Mouse (Mus musculus) layer of hippocampus, adult 2 months (tissue): ENCODE measurements at regions not wholly inside any gene's neighbourhood (a gene's known extent, or its start where the extent isn't known, plus 50 kb on each side); places are given as distances from the start of the nearest gene placed in this dataset.

Experiments used
- DNase-seq, 2 experiments: peaks; one replicate each; pipeline ENCODE4 v3.0.0; 2022; ENCODE audit warnings: low spot score in 2 of 2
- H3K27ac ChIP-seq: fragments of 200-600 bp; 2 replicates; pipeline ENCODE4 v1.8.1; 2022
- H3K4me3 ChIP-seq: fragments of 200-600 bp; 2 replicates; pipeline ENCODE4 v1.8.1; 2022; ENCODE audit warnings: mild to moderate bottlenecking
- CTCF ChIP-seq: fragments of 200-600 bp; conservative IDR thresholded peaks from 2 replicates; pipeline ENCODE4 v1.8.1; 2022; ENCODE audit warnings: antibody characterized with exemption, mild to moderate bottlenecking, moderate library complexity

- no peak for DNase-seq
- no peak for TF ChIP-seq CTCF
- no peak overlapping the region for H3K27ac ChIP-seq
- no peak overlapping the region for H3K4me3 ChIP-seq
Observed at GRCm38 (mm10) chr16:30672776-30673550, 73.4 kb downstream of the Fam43a start.

- no peak for DNase-seq
- Histone ChIP-seq H3K4me3 (peak overlapping the region; percentile 27; the same call in 1 of the 2 replicates), H3K27ac (no peak overlapping the region)
- no peak for TF ChIP-seq CTCF
Observed at GRCm38 (mm10) chr16:30673662-30674061, 74.1 kb downstream of the Fam43a start.

- Histone ChIP-seq H3K4me3 (no peak overlapping the region), H3K27ac (no peak overlapping the region)
- no peak for DNase-seq
- TF ChIP-seq CTCF = no peak
Observed at GRCm38 (mm10) chr16:30675829-30676228, 76.3 kb downstream of the Fam43a start.

GRCm38 (mm10) chr16:30677016-30677415 lies 77.5 kb downstream of the Fam43a start:
- Histone ChIP-seq H3K27ac (no peak overlapping the region), H3K4me3 (no peak overlapping the region)
- DNase-seq = no peak
- TF ChIP-seq CTCF = no peak

GRCm38 (mm10) chr16:30677896-30678707 lies 78.6 kb downstream of the Fam43a start:
- TF ChIP-seq CTCF = no peak
- Histone ChIP-seq H3K4me3 (no peak overlapping the region), H3K27ac (no peak overlapping the region)
- DNase-seq = no peak

- Histone ChIP-seq H3K4me3 (no peak overlapping the region), H3K27ac (no peak overlapping the region)
- DNase-seq = no peak
- TF ChIP-seq CTCF = no peak
Observed at GRCm38 (mm10) chr16:30678708-30679492, 79.4 kb downstream of the Fam43a start.

DNA sequence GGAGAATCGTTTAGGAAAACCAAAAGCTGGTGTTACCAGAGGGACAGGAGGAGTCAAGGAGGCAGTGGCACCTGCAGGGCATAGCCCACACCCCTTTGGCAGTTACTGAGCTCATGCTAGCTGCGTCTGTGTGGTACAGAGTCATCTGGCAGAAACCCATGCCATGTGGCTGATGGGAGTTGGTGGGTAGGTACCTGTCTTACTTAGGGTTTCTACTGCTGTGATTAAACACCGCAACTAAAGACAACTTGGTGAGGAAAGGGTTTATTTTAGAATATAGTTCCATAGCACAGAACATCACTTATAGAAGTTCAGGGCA lies 79.9 kb downstream of the Fam43a start:
- no peak for TF ChIP-seq CTCF
- DNase-seq = no peak
- H3K4me3 ChIP-seq = no peak overlapping the region
- no peak overlapping the region for H3K27ac ChIP-seq

DNA sequence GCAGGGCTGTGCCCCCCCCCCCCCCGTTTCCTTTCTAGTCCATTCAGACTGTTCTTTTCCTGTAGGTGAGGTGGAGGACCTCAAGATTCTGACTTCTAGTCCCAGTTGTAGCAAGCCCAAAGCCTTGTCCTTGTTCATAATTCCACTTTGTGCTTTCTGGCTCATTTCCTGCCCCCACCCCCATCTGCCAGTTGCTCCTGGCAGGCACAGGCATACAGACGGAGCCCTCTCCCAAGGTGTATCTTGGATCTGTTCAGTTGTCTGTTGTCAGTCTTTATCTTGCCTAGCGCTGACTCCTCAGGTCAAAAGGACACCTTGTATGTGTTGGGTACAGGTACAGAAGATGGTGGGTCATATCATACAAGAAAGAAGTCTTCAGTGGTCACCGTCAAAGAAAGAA lies 81.9 kb downstream of the Fam43a start:
- TF ChIP-seq CTCF = no peak
- Histone ChIP-seq H3K27ac (no peak overlapping the region), H3K4me3 (no peak overlapping the region)
- no peak for DNase-seq

- H3K27ac ChIP-seq = no peak overlapping the region
- no peak for TF ChIP-seq CTCF
- peak; percentile 53 to 70 for DNase-seq
- no peak overlapping the region for H3K4me3 ChIP-seq
Observed at GRCm38 (mm10) chr16:30683986-30684385, 84.5 kb downstream of the Fam43a start.

GRCm38 (mm10) chr16:30686536-30686935 lies 87.0 kb downstream of the Fam43a start:
- no peak for TF ChIP-seq CTCF
- DNase-seq = no peak
- no peak overlapping the region for H3K4me3 ChIP-seq
- H3K27ac ChIP-seq = no peak overlapping the region

DNA sequence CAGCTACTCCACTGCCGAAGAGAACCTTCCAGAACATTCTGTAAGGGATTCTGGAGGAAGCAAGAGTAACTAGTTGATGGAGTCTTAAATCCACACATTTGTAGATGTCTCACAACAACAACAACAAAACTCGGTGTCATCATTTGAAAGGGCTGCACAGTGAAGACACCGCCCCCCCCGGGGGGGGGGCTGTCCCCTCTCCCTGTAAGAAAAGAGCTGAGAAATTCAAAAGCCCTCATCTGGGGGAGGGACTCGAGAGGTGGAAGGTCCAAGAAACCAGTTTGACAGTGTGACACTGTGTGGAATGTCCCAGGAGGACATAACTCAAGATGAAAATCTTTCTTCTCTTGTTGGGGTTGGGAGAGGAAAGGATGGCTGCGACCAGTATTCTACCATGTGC lies 87.7 kb downstream of the Fam43a start:
- no peak for TF ChIP-seq CTCF
- no peak overlapping the region for H3K27ac ChIP-seq

GRCm38 (mm10) chr16:30687682-30688081 lies 88.2 kb downstream of the Fam43a start:
- TF ChIP-seq CTCF = no peak
- Histone ChIP-seq H3K27ac (no peak overlapping the region), H3K4me3 (no peak overlapping the region)
- DNase-seq = no peak

More for the DNA sequence above, 87.7 kb downstream of the Fam43a start:
- H3K4me3 ChIP-seq = no peak overlapping the region
- DNase-seq = no peak

- Histone ChIP-seq H3K27ac (no peak overlapping the region), H3K4me3 (no peak overlapping the region)
- no peak for TF ChIP-seq CTCF
- no peak for DNase-seq
Observed at GRCm38 (mm10) chr16:30690531-30690930, 91.0 kb downstream of the Fam43a start.
